Mouse (Mus musculus): ENCODE measurements around the gene Hoxd12. TPM values are rescaled to one million over a fixed set of nuclear protein-coding genes. Genes with fewer than 3 reads are reported as not detected.

Hoxd12 gene
- polyA plus RNA-seq, 1 experiment = 3.7 TPM

GRCm38 (mm10) chr2:74699664-74700545 is 25.1 kb downstream of the Hoxd12 start:
- Histone ChIP-seq H3K27ac (ENCODE audit: insufficient read depth, low read length) (no peak overlapping the region), H3K4me1 (ENCODE audit: control insufficient read depth, insufficient read depth, low read length) (no peaks in the 10 kb centered on the region), H3K4me3 (ENCODE audit: insufficient read depth, low read length) (no peak overlapping the region)
- TF ChIP-seq POLR2A (IDR thresholded peaks at IDR 0.05; ENCODE audit: low read depth, low read length) = no peak
- TF ChIP-seq CTCF (IDR thresholded peaks at IDR 0.05; ENCODE audit: borderline replicate concordance, insufficient read depth, low read length) = no peak

- TF ChIP-seq CTCF (IDR thresholded peaks at IDR 0.05; ENCODE audit: borderline replicate concordance, insufficient read depth, low read length) = no peak
- no peak for TF ChIP-seq POLR2A (IDR thresholded peaks at IDR 0.05; ENCODE audit: low read depth, low read length)
- Histone ChIP-seq H3K4me3 (ENCODE audit: insufficient read depth, low read length) (no peak overlapping the region), H3K27ac (ENCODE audit: insufficient read depth, low read length) (no peak overlapping the region)
These were observed 25.8 kb downstream of the Hoxd12 start for GRCm38 (mm10) chr2:74700546-74701112.

GRCm38 (mm10) chr2:74701949-74702819 is 27.4 kb downstream of the Hoxd12 start:
- TF ChIP-seq CTCF (IDR thresholded peaks at IDR 0.05; ENCODE audit: borderline replicate concordance, insufficient read depth, low read length) = peak; percentile 77
- no peak for TF ChIP-seq POLR2A (IDR thresholded peaks at IDR 0.05; ENCODE audit: low read depth, low read length)
- no peak overlapping the region for H3K27ac ChIP-seq (ENCODE audit: insufficient read depth, low read length)
- H3K4me1 ChIP-seq (ENCODE audit: control insufficient read depth, insufficient read depth, low read length) = no peaks in the 10 kb centered on the region
- H3K4me3 ChIP-seq (ENCODE audit: insufficient read depth, low read length) = no peak overlapping the region

More at GRCm38 (mm10) chr2:74700546-74701112, 25.8 kb downstream of the Hoxd12 start:
- H3K4me1 ChIP-seq (ENCODE audit: control insufficient read depth, insufficient read depth, low read length) = no peaks in the 10 kb centered on the region

GRCm38 (mm10) chr2:74702820-74703219 is 28.0 kb downstream of the Hoxd12 start:
- TF ChIP-seq CTCF (IDR thresholded peaks at IDR 0.05; ENCODE audit: borderline replicate concordance, insufficient read depth, low read length) (no peak), POLR2A (IDR thresholded peaks at IDR 0.05; ENCODE audit: low read depth, low read length) (no peak)
- Histone ChIP-seq H3K4me1 (ENCODE audit: control insufficient read depth, insufficient read depth, low read length) (no peaks in the 10 kb centered on the region), H3K27ac (ENCODE audit: insufficient read depth, low read length) (no peak overlapping the region), H3K4me3 (ENCODE audit: insufficient read depth, low read length) (no peak overlapping the region)

- no peak for TF ChIP-seq POLR2A (IDR thresholded peaks at IDR 0.05; ENCODE audit: low read depth, low read length)
- no peak for TF ChIP-seq CTCF (IDR thresholded peaks at IDR 0.05; ENCODE audit: borderline replicate concordance, insufficient read depth, low read length)
- H3K27ac ChIP-seq (ENCODE audit: insufficient read depth, low read length) = no peak overlapping the region
- no peaks in the 10 kb centered on the region for H3K4me1 ChIP-seq (ENCODE audit: control insufficient read depth, insufficient read depth, low read length)
- H3K4me3 ChIP-seq (ENCODE audit: insufficient read depth, low read length) = no peak overlapping the region
These were observed 28.5 kb downstream of the Hoxd12 start for GRCm38 (mm10) chr2:74703317-74703716.

- no peaks in the 10 kb centered on the region for H3K4me1 ChIP-seq (ENCODE audit: control insufficient read depth, insufficient read depth, low read length)
- TF ChIP-seq CTCF (IDR thresholded peaks at IDR 0.05; ENCODE audit: borderline replicate concordance, insufficient read depth, low read length) (no peak), POLR2A (IDR thresholded peaks at IDR 0.05; ENCODE audit: low read depth, low read length) (no peak; the same call in 1 of the 2 replicates)
- peak overlapping the region; percentile 41; the same call in 1 of the 2 replicates for H3K27ac ChIP-seq (ENCODE audit: insufficient read depth, low read length)
- H3K4me3 ChIP-seq (ENCODE audit: insufficient read depth, low read length) = peak overlapping the region; percentile 33; the same call in 1 of the 2 replicates
These were observed 29.0 kb downstream of the Hoxd12 start for GRCm38 (mm10) chr2:74703720-74704392.

GRCm38 (mm10) chr2:74704393-74704998 is 29.7 kb downstream of the Hoxd12 start, which contains the start of gene Hoxd8:
Gene Hoxd8, plus strand, starts transcription at chr2:74704615.
- TF ChIP-seq CTCF (IDR thresholded peaks at IDR 0.05; ENCODE audit: borderline replicate concordance, insufficient read depth, low read length) = no peak
- TF ChIP-seq POLR2A (IDR thresholded peaks at IDR 0.05; ENCODE audit: low read depth, low read length) = no peak
- Histone ChIP-seq H3K4me1 (ENCODE audit: control insufficient read depth, insufficient read depth, low read length) (no peaks in the 10 kb centered on the region), H3K27ac (ENCODE audit: insufficient read depth, low read length) (peak within 1 kb of the TSS; percentile 41; the same call in 1 of the 2 replicates), H3K4me3 (ENCODE audit: insufficient read depth, low read length) (peak within 1 kb of the TSS; percentile 33)

- H3K4me3 ChIP-seq (ENCODE audit: insufficient read depth, low read length) = peak overlapping the region; percentile 33
- peak overlapping the region; percentile 28; the same call in 1 of the 2 replicates for H3K27ac ChIP-seq (ENCODE audit: insufficient read depth, low read length)
- no peak for TF ChIP-seq CTCF (IDR thresholded peaks at IDR 0.05; ENCODE audit: borderline replicate concordance, insufficient read depth, low read length)
- TF ChIP-seq POLR2A (IDR thresholded peaks at IDR 0.05; ENCODE audit: low read depth, low read length) = no peak
- H3K4me1 ChIP-seq (ENCODE audit: control insufficient read depth, insufficient read depth, low read length) = no peaks in the 10 kb centered on the region
These were observed 30.2 kb downstream of the Hoxd12 start for GRCm38 (mm10) chr2:74704999-74705466.
